Mouse (Mus musculus): ENCODE results near the gene Cplx1. TPM values are rescaled to one million over a fixed set of nuclear protein-coding genes. Genes with fewer than 3 reads are reported as not detected.

Cplx1 gene
- polyA plus RNA-seq, 1 experiment = not detected

DNA sequence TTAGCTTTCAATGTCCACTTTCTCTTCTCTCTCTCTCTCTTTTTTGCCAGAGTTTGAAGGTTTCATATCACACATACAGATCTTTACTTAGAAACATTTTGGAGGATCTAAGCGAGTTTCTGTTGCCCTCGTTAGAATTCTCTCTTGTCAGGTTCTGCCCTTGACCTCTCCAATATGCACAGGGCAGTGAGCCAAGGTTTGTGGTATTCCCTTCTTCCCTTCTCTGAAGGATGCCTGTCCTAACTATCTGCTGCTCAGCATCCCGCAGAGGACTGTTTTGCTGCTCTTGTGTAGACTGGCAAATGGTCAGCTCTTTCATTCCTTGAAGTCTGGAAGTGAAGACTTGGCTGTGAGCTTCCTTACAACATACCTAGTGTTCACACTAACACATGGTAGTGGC is 14.5 kb upstream of the Cplx1 start:
- no peak for DNase-seq (ENCODE audit: low read depth in 1 of 2, low spot score in 2 of 2)
- no peaks in the 10 kb centered on the region for H3K27me3 ChIP-seq (ENCODE audit: control insufficient read depth, insufficient read depth, low read length)
- H3K27ac ChIP-seq (ENCODE audit: insufficient read depth, low read length) = no peak overlapping the region
- no peaks in the 10 kb centered on the region for H3K4me1 ChIP-seq (ENCODE audit: control insufficient read depth, insufficient read depth, insufficient read length)
- WGBS = 71% methylated on average over 3 of the region's 3 CpGs
- no peak overlapping the region for H3K4me3 ChIP-seq (ENCODE audit: extremely low read depth, insufficient read depth, insufficient read length)
- H3K36me3 ChIP-seq (ENCODE audit: control insufficient read depth, insufficient read depth, low read length) = peaks cover 7% of the 10 kb centered on the region
- TF ChIP-seq CTCF (IDR thresholded peaks at IDR 0.05; ENCODE audit: extremely low read depth, insufficient read depth, insufficient read length, insufficient replicate concordance) (no peak), POLR2A (IDR thresholded peaks at IDR 0.05; ENCODE audit: low read depth, low read length) (no peak)

DNA sequence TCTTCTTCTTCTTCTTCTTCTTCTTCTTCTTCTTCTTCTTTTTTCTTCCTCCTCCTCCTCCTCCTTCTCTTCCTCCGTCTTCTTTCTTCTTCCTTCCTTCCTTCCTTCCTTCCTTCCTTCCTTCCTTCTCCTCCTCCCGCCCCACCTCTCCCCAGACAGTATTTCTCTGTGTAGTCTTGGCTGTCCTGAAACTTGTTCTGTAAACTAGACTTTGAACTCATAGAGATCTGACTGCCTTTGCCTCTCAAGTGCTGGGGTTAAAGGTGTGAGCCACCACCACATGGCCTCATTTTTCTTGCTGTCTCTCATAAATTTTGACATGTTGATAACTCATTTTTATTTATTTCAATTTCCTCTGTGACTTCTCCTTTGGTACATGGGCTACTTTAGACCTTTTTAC is 12.7 kb upstream of the Cplx1 start:
- DNase-seq (ENCODE audit: low read depth in 1 of 2, low spot score in 2 of 2) = no peak
- TF ChIP-seq CTCF (IDR thresholded peaks at IDR 0.05; ENCODE audit: extremely low read depth, insufficient read depth, insufficient read length, insufficient replicate concordance) (no peak), POLR2A (IDR thresholded peaks at IDR 0.05; ENCODE audit: low read depth, low read length) (no peak)
- Histone ChIP-seq H3K27ac (ENCODE audit: insufficient read depth, low read length) (no peak overlapping the region), H3K4me3 (ENCODE audit: extremely low read depth, insufficient read depth, insufficient read length) (no peak overlapping the region), H3K4me1 (ENCODE audit: control insufficient read depth, insufficient read depth, insufficient read length) (no peaks in the 10 kb centered on the region), H3K36me3 (ENCODE audit: control insufficient read depth, insufficient read depth, low read length) (no peaks in the 10 kb centered on the region), H3K27me3 (ENCODE audit: control insufficient read depth, insufficient read depth, low read length) (no peaks in the 10 kb centered on the region)
- 49% methylated on average over 2 of the region's 2 CpGs for WGBS

DNA sequence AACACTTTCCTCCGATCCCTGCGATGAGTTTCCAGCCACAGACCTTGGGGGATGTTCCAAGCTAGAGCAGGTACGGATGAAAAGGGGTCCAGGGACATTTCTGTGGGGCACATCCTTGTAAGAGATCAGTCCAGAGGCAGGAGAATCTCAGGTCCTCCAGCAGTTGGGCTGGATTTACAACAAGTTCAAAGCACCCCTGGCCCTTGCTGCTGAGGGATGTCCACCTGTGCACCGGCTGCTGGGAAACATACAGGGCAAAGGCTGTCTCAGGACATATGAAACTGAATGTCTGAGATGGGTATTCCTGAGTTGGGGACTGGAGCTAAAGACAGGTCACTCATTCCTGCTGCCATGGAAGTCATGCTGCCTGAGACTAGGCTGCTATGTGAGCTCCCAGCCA is 7.2 kb upstream of the Cplx1 start:
- no peak for DNase-seq (ENCODE audit: low read depth in 1 of 2, low spot score in 2 of 2)
- TF ChIP-seq CTCF (IDR thresholded peaks at IDR 0.05; ENCODE audit: extremely low read depth, insufficient read depth, insufficient read length, insufficient replicate concordance) (no peak), POLR2A (IDR thresholded peaks at IDR 0.05; ENCODE audit: low read depth, low read length) (no peak)
- H3K4me1 ChIP-seq (ENCODE audit: control insufficient read depth, insufficient read depth, insufficient read length) = no peaks in the 10 kb centered on the region
- H3K36me3 ChIP-seq (ENCODE audit: control insufficient read depth, insufficient read depth, low read length) = no peaks in the 10 kb centered on the region
- WGBS = 71% methylated on average over 4 of the region's 4 CpGs
- H3K27me3 ChIP-seq (ENCODE audit: control insufficient read depth, insufficient read depth, low read length) = 0 out of 2 replicates have a peak, but pooled peaks cover 2% of the 10 kb centered on the region
- H3K27ac ChIP-seq (ENCODE audit: insufficient read depth, low read length) = no peak overlapping the region
- no peak overlapping the region for H3K4me3 ChIP-seq (ENCODE audit: extremely low read depth, insufficient read depth, insufficient read length)

DNA sequence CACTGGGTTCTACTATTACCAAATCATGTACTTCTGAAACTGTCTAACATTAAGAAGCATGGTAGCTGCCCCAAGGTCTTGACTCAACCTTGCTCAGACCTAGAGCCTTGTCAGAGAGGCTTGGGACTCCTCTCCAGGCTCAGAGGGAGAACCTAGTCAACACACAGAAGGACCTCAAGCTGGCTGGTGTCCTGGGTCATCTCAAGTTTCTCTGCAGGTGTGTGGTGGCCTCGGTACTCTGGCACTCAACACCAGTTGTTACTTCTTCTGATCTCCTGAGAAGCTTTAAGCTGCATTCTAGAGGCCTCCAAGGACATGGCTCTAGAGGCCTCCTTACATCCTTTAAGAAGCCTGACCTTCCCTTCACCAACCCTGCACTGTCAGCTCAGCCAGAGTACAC is 4.2 kb upstream of the Cplx1 start:
- Histone ChIP-seq H3K4me3 (ENCODE audit: extremely low read depth, insufficient read depth, insufficient read length) (no peak overlapping the region), H3K27ac (ENCODE audit: insufficient read depth, low read length) (no peak overlapping the region), H3K4me1 (ENCODE audit: control insufficient read depth, insufficient read depth, insufficient read length) (no peaks in the 10 kb centered on the region), H3K36me3 (ENCODE audit: control insufficient read depth, insufficient read depth, low read length) (no peaks in the 10 kb centered on the region), H3K27me3 (ENCODE audit: control insufficient read depth, insufficient read depth, low read length) (peaks cover 9% of the 10 kb centered on the region)
- 75% methylated on average over 1 of the region's 1 CpGs for WGBS
- no peak for DNase-seq (ENCODE audit: low read depth in 1 of 2, low spot score in 2 of 2)
- TF ChIP-seq CTCF (IDR thresholded peaks at IDR 0.05; ENCODE audit: extremely low read depth, insufficient read depth, insufficient read length, insufficient replicate concordance) (no peak), POLR2A (IDR thresholded peaks at IDR 0.05; ENCODE audit: low read depth, low read length) (no peak)

DNA sequence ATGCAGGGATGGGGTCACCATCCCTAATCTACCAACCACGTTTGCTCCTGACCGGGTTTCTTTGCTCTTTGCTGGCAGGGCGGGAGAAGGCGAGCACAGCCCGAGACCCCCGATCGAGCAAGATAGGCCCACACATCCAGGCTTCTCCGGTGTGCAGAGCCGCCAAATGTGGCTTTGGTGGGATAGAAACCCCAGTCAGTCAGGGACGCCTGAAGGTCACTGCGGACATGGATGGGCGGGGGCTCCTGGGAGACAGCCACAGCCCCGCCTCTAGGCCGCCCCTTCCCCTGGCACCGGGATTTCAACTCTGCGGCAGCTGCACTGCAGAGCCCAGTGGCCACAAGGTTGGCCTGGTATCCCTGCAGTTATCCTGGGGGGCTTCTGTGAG is 377 bp upstream of the Cplx1 start:
- H3K4me3 ChIP-seq (ENCODE audit: extremely low read depth, insufficient read depth, insufficient read length) = no peak overlapping the region
- H3K36me3 ChIP-seq (ENCODE audit: control insufficient read depth, insufficient read depth, low read length) = no peaks in the 10 kb centered on the region
- 14% methylated on average over 16 of the region's 16 CpGs for WGBS
- H3K4me1 ChIP-seq (ENCODE audit: control insufficient read depth, insufficient read depth, insufficient read length) = no peaks in the 10 kb centered on the region
- TF ChIP-seq POLR2A (IDR thresholded peaks at IDR 0.05; ENCODE audit: low read depth, low read length) = no peak
- TF ChIP-seq CTCF (IDR thresholded peaks at IDR 0.05; ENCODE audit: extremely low read depth, insufficient read depth, insufficient read length, insufficient replicate concordance) = no peak
- DNase-seq (ENCODE audit: low read depth in 1 of 2, low spot score in 2 of 2) = no peak
- no peak overlapping the region for H3K27ac ChIP-seq (ENCODE audit: insufficient read depth, low read length)
- H3K27me3 ChIP-seq (ENCODE audit: control insufficient read depth, insufficient read depth, low read length) = peaks cover 9% of the 10 kb centered on the region

DNA sequence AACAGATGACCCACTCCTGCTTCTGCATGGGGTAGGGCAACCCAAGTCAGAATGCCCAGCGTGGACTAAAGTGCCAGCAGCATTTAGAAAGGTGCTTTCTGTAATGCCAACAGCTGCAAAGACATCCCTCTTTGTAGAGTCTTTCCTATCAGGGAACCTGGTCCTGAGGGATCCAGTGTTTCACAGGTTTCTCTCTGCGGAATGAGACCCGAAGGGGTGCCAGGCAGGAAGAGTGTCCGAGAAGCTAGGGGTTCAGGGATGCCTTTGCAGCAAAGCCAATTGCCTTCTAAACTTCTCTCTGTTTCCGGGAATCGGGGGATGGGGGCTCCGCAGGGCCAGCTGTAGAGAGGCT is 711 bp downstream of the Cplx1 start:
- Histone ChIP-seq H3K27ac (ENCODE audit: insufficient read depth, low read length) (no peak overlapping the region), H3K36me3 (ENCODE audit: control insufficient read depth, insufficient read depth, low read length) (no peaks in the 10 kb centered on the region), H3K4me3 (ENCODE audit: extremely low read depth, insufficient read depth, insufficient read length) (no peak overlapping the region), H3K4me1 (ENCODE audit: control insufficient read depth, insufficient read depth, insufficient read length) (no peaks in the 10 kb centered on the region), H3K27me3 (ENCODE audit: control insufficient read depth, insufficient read depth, low read length) (peaks cover 7% of the 10 kb centered on the region)
- WGBS = 22% methylated on average over 7 of the region's 7 CpGs
- no peak for DNase-seq (ENCODE audit: low read depth in 1 of 2, low spot score in 2 of 2)
- TF ChIP-seq POLR2A (IDR thresholded peaks at IDR 0.05; ENCODE audit: low read depth, low read length) (no peak), CTCF (IDR thresholded peaks at IDR 0.05; ENCODE audit: extremely low read depth, insufficient read depth, insufficient read length, insufficient replicate concordance) (no peak)

DNA sequence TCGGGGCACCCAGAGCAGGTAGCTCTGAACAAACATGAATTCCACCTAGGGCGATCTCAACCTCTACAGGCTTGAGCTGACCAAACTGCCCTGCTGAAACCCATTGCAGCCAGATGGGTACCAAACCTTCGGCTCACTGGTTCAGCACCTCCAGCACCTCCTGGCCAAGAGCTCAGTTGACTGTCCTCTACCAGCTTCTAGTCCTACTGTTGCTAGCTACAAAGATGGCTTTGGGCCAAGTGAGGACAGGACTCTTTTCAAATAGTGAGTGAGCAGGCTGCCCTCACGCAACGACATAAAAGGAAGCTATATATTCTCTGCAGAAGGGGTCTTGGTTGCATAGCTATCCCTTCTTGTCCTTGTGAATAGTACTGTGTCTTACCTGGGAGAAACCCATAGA is 2.2 kb downstream of the Cplx1 start:
- Histone ChIP-seq H3K27ac (ENCODE audit: insufficient read depth, low read length) (no peak overlapping the region), H3K4me1 (ENCODE audit: control insufficient read depth, insufficient read depth, insufficient read length) (no peaks in the 10 kb centered on the region), H3K4me3 (ENCODE audit: extremely low read depth, insufficient read depth, insufficient read length) (no peak overlapping the region), H3K36me3 (ENCODE audit: control insufficient read depth, insufficient read depth, low read length) (no peaks in the 10 kb centered on the region), H3K27me3 (ENCODE audit: control insufficient read depth, insufficient read depth, low read length) (peaks cover 7% of the 10 kb centered on the region)
- no peak for DNase-seq (ENCODE audit: low read depth in 1 of 2, low spot score in 2 of 2)
- TF ChIP-seq CTCF (IDR thresholded peaks at IDR 0.05; ENCODE audit: extremely low read depth, insufficient read depth, insufficient read length, insufficient replicate concordance) = no peak
- TF ChIP-seq POLR2A (IDR thresholded peaks at IDR 0.05; ENCODE audit: low read depth, low read length) = no peak
- 88% methylated on average over 5 of the region's 5 CpGs for WGBS

Data from spleen, adult 2 months (tissue).